In the genomic region with DNA sequence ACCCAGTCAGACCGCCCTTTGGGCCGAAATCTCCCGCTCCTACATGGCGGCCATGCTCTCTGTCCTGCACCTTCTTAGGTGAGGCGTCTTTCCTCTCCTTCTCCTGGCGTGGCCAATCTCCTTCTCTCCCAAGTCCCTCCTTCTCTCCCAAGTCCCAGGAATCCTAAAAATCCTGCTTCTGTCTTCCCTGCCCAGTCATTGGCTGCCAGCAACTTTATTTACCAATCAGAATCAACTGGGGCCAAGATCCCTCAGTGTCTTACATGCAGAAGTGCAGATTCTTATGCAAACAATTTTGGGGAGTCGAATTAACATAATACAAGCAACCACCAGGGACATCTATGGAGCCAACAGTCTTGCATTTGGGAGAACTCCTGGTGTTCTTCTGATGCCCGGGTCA, we compare ENCODE assay signal across 27 mouse cellular contexts.
"Had no signal": no experiment of that assay in that cellular context is flagged by ENCODE, and none has a peak within 500 bp of the region (broad histone marks: within the 10 kb centered on the region; RNA-seq: fewer than 3 reads in every experiment).

No protein-coding gene starts in this region.

- DNase-seq: left cerebral cortex, postnatal 4 days; liver; liver, embryonic 13.5 days; liver, postnatal 0 days; lung, adult 18-20 months; lung, adult 2 months; lung, embryonic 14.5 days; lung, postnatal 10 days; lung, postnatal 14 days; lung, postnatal 36 days; lung, postnatal 4 days; midbrain, embryonic 14.5 days had no signal

- H3K4me1 ChIP-seq: limb, embryonic 12.5 days; limb, embryonic 13.5 days; limb, embryonic 15.5 days; liver, embryonic 12.5 days; liver, embryonic 13.5 days; liver, embryonic 15.5 days; lung, embryonic 15.5 days; midbrain, embryonic 10.5 days had no signal

- H3K9me3 ChIP-seq: limb, embryonic 10.5 days; limb, embryonic 12.5 days; limb, embryonic 13.5 days; limb, embryonic 15.5 days; liver, embryonic 12.5 days; liver, embryonic 13.5 days; liver, embryonic 15.5 days; lung, embryonic 15.5 days; megakaryocyte, embryonic 14.5 days; midbrain, embryonic 10.5 days; midbrain, embryonic 12.5 days; midbrain, embryonic 13.5 days; midbrain, embryonic 15.5 days had no signal

- H3K4me3 ChIP-seq: limb, embryonic 10.5 days; limb, embryonic 12.5 days; limb, embryonic 13.5 days; limb, embryonic 15.5 days; liver, embryonic 12.5 days; liver, embryonic 13.5 days; liver, embryonic 15.5 days; lung, embryonic 15.5 days; megakaryocyte, embryonic 14.5 days; midbrain, embryonic 10.5 days; midbrain, embryonic 12.5 days; midbrain, embryonic 13.5 days; midbrain, embryonic 15.5 days; myocyte had no signal

- H3K36me3 ChIP-seq: limb, embryonic 10.5 days; limb, embryonic 12.5 days; limb, embryonic 13.5 days; limb, embryonic 15.5 days; liver, embryonic 12.5 days; liver, embryonic 13.5 days; liver, embryonic 15.5 days; lung, embryonic 15.5 days; midbrain, embryonic 10.5 days; midbrain, embryonic 12.5 days; midbrain, embryonic 13.5 days; midbrain, embryonic 15.5 days had no signal

- H3K9ac ChIP-seq: limb, embryonic 12.5 days; limb, embryonic 13.5 days; limb, embryonic 15.5 days; liver, embryonic 12.5 days; liver, embryonic 13.5 days; liver, embryonic 14.5 days; liver, embryonic 15.5 days; liver, postnatal 0 days; lung, embryonic 14.5 days; lung, embryonic 15.5 days; midbrain, embryonic 12.5 days; midbrain, embryonic 13.5 days; midbrain, embryonic 15.5 days had no signal

- H3K27me3 ChIP-seq: limb, embryonic 12.5 days; limb, embryonic 15.5 days; lung, embryonic 15.5 days; midbrain, embryonic 13.5 days; midbrain, embryonic 15.5 days had no signal

- H3K27ac ChIP-seq: limb, embryonic 10.5 days; limb, embryonic 12.5 days; limb, embryonic 13.5 days; limb, embryonic 15.5 days; liver, embryonic 12.5 days; liver, embryonic 13.5 days; liver, embryonic 14.5 days; liver, embryonic 15.5 days; lung, embryonic 15.5 days; macrophage; midbrain, embryonic 10.5 days; midbrain, embryonic 12.5 days; midbrain, embryonic 13.5 days; midbrain, embryonic 15.5 days had no signal
